Mouse (Mus musculus): ENCODE measurements around the gene Tmem121. TPM values are rescaled to one million over a fixed set of nuclear protein-coding genes. Genes with fewer than 3 reads are reported as not detected.
A peak's percentile ranks its signal among the peaks of the same experiment; 100 is the strongest.

The Tmem121 gene
- polyA plus RNA-seq, 1 experiment from 2014 or later, result 21.2 TPM

DNA sequence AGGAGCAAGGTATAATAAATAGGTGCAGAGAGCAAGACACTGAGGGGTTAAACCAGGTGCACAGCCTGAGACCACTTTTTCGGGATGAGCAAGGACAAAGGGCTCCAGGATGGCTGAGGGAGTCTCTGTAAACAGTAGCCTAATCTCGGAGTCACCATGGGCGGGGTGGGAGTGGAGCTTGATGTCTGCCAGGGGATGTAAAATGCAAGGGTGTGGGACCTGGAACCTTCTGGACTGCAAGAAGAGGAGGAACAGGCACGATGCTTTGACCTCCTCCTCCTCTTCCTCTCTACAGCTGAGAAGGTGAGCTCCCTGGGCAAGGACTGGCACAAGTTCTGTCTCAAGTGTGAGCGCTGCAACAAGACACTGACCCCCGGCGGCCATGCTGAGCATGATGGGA, 42.6 kb upstream of the Tmem121 start:
- H3K9me3 ChIP-seq, result no peaks in the 10 kb centered on the region
- no peak overlapping the region for H3K27ac ChIP-seq
- ATAC-seq (ENCODE audit: low FRiP score, low read depth), result no peak
- H3K36me3 ChIP-seq, result peaks cover 7% of the 10 kb centered on the region
- peak overlapping the region; percentile 84 for H3K4me2 ChIP-seq (replicated peaks)
- H3K27me3 ChIP-seq, result peaks cover 79% of the 10 kb centered on the region
- WGBS, result 56% methylated on average over 7 of the region's 7 CpGs
- H3K4me3 ChIP-seq, result peak overlapping the region; percentile 54
- no peak overlapping the region for H3K9ac ChIP-seq
- H3K4me1 ChIP-seq, result peaks cover 41% of the 10 kb centered on the region

DNA sequence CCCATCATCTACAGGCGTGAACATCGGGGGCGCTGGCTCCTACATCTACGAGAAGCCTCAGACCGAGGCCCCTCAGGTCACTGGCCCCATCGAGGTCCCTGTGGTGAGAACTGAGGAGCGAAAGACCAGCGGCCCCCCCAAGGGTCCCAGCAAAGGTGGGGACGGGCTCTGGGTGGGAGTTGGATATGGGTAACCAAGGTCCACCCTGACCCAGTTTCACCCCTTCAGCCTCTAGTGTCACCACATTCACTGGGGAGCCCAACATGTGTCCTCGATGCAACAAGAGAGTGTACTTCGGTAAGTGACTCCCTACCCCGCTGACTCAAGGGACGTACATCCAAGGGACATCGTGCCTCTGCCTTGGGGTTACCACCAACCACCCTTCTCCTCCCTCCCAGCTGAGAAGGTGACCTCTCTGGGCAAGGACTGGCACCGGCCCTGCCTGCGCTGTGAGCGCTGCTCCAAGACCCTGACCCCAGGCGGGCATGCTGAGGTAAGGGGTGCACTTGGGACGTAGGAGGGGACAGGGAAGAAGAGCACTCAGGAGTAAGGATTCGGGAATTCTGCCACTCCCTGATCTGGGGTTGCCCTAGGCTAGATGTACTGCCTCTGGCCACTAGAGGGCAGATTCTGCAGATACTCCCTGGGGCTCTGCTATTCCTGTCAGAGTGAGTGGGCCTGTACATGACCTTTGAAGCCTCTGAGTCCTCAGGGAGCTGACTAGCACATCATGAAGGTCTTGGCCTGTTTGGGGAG, 41.6 kb upstream of the Tmem121 start:
- WGBS, result 80% methylated on average over 20 of the region's 20 CpGs
- no peak overlapping the region for H3K27ac ChIP-seq
- no peaks in the 10 kb centered on the region for H3K9me3 ChIP-seq
- no peak overlapping the region for H3K9ac ChIP-seq
- H3K4me1 ChIP-seq, result peaks cover 33% of the 10 kb centered on the region
- no peak overlapping the region for H3K4me2 ChIP-seq (replicated peaks)
- H3K27me3 ChIP-seq, result peaks cover 89% of the 10 kb centered on the region
- no peak for ATAC-seq (ENCODE audit: low FRiP score, low read depth)
- no peaks in the 10 kb centered on the region for H3K36me3 ChIP-seq
- no peak overlapping the region for H3K4me3 ChIP-seq

DNA sequence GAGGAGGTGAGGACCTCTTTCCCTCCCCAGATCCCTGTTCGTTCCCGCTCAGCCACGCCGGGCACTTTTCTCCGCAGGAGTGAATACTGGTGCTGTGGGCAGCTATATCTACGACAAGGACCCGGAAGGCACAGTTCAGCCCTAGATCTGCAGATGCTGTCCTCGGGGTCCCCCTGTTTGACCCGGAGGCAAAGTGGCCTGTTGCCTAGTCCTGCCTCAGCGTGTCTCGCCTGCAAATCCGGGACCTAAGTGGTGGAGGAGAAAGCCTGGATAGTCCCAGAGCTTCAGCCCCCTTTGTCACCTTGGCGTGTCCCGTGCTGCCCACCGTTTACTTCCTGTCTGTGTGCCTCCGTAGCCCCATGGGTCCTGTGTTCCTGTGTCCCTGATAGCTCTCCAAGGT, 40.8 kb upstream of the Tmem121 start:
- Histone ChIP-seq H3K4me1 (peaks cover 26% of the 10 kb centered on the region), H3K4me2 (replicated peaks) (no peak overlapping the region), H3K27ac (no peak overlapping the region), H3K4me3 (no peak overlapping the region), H3K9me3 (no peaks in the 10 kb centered on the region), H3K27me3 (peaks cover 96% of the 10 kb centered on the region), H3K36me3 (no peaks in the 10 kb centered on the region), H3K9ac (no peak overlapping the region)
- WGBS, result 91% methylated on average over 16 of the region's 16 CpGs
- no peak for ATAC-seq (ENCODE audit: low FRiP score, low read depth)

DNA sequence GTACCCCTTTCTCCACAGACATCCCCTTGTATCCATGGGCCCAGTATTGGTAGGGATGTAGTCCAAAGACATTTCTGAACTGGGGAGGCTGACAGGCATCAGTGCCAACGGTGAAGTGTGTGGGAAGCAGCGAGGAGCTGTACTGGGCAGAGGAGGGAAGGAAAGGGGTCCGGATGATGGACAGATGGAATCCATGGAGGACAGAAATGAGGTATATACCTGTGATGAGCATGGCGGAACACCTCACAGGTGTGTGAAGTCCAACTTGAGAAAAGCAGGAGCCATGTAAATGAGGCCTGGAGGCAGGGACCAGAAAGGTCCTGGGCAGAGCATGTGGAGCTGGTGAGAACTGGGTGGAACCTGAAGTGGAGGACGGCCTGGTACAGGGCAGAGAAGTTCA, 40.1 kb upstream of the Tmem121 start:
- H3K9ac ChIP-seq, result no peak overlapping the region
- peaks cover 24% of the 10 kb centered on the region for H3K4me1 ChIP-seq
- WGBS, result 87% methylated on average over 5 of the region's 5 CpGs
- peaks cover 96% of the 10 kb centered on the region for H3K27me3 ChIP-seq
- no peak overlapping the region for H3K4me3 ChIP-seq
- no peaks in the 10 kb centered on the region for H3K9me3 ChIP-seq
- no peak for ATAC-seq (ENCODE audit: low FRiP score, low read depth)
- H3K4me2 ChIP-seq (replicated peaks), result no peak overlapping the region
- H3K27ac ChIP-seq, result no peak overlapping the region
- H3K36me3 ChIP-seq, result no peaks in the 10 kb centered on the region

DNA sequence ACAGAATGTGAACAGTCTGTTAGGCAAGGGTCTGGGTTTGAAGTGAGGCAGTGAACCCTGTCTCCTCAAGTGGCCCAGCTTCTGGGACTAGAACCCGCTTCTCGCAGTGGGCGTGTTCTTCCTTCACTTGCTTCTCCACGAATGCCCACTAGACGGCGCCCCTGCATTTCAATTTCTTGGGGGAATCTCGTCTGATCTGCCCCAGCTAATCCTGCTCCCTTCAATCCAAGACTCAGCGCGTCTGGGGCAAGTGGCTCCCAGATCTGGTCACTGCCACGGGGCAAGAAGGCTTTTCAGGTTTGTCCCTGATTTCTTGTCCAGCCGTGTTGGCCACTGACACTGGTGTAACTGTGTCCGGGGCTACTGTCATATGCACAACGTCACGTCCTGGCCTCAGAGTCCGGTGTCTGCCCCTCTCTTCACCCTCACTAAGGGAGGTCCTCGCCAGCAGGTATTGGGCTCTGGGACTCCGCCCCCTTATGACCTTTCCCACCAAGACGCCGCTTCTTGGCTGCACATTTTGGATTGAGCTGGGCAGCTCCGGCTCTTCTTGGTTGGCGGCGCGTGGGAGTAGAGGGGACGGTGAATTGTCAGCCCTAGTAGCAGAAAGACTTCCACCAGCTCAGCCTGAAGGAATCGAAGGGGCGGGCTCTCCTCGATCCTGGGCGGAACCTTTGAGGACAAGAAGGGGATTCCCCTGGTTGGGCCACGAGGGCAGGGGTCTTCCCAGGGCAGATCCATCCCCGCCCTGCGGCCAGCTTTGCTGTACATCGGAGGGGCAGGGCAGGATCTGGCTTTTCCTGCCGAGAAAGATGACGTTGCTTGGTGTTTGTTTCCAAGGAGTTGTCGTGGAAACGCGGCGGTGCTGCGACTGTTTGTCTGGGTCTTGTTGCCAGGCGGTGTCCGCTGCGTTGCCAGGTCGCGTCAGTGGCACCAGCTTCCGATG, 39.3 kb upstream of the Tmem121 start, which contains the start of gene Crip1:
Gene Crip1 (plus strand): TSS at position 205 of the 946 bp plus-strand sequence.
- Histone ChIP-seq H3K27me3 (peaks cover 96% of the 10 kb centered on the region), H3K9ac (no peak within 1 kb of the TSS)

DNA sequence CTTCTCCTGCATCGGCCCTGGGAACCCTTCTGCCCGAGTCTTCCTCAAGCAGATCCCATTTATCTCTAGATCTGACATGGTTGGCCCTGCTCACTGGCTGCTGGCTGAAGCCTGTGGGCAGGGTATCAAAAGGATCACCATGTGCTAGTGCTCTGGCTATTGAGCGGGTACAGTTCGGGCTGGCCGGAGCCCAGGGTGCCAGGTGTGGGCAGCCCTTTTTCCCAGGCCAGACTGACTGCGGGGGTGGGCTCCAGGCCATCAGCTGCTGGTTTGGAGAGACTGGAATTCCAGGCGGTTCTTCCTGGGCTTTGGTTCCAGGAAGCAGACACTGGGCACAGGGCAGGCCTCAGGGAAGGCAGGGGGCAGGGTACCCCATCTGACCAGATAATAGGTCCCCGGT, 38.2 kb upstream of the Tmem121 start:
- Histone ChIP-seq H3K27ac (no peak overlapping the region), H3K27me3 (peaks cover 95% of the 10 kb centered on the region), H3K9me3 (no peaks in the 10 kb centered on the region), H3K36me3 (no peaks in the 10 kb centered on the region), H3K4me1 (peaks cover 26% of the 10 kb centered on the region), H3K9ac (no peak overlapping the region), H3K4me2 (replicated peaks) (no peak overlapping the region), H3K4me3 (no peak overlapping the region)
- WGBS, result 82% methylated on average over 8 of the region's 8 CpGs
- no peak for ATAC-seq (ENCODE audit: low FRiP score, low read depth)

More for the DNA sequence above, 39.3 kb upstream of the Tmem121 start, which contains the start of gene Crip1:
- H3K4me3 ChIP-seq, result peak within 1 kb of the TSS; percentile 21; the same call in 1 of the 2 replicates
- no peak within 1 kb of the TSS for H3K27ac ChIP-seq
- H3K9me3 ChIP-seq, result no peaks in the 10 kb centered on the region
- H3K36me3 ChIP-seq, result no peaks in the 10 kb centered on the region
- peak; percentile 13; the same call in 1 of the 2 replicates for ATAC-seq (ENCODE audit: low FRiP score, low read depth)
- H3K4me1 ChIP-seq, result peaks cover 21% of the 10 kb centered on the region
- 10% methylated on average over 45 of the region's 45 CpGs for WGBS
- H3K4me2 ChIP-seq (replicated peaks), result peak within 1 kb of the TSS; percentile 50

DNA sequence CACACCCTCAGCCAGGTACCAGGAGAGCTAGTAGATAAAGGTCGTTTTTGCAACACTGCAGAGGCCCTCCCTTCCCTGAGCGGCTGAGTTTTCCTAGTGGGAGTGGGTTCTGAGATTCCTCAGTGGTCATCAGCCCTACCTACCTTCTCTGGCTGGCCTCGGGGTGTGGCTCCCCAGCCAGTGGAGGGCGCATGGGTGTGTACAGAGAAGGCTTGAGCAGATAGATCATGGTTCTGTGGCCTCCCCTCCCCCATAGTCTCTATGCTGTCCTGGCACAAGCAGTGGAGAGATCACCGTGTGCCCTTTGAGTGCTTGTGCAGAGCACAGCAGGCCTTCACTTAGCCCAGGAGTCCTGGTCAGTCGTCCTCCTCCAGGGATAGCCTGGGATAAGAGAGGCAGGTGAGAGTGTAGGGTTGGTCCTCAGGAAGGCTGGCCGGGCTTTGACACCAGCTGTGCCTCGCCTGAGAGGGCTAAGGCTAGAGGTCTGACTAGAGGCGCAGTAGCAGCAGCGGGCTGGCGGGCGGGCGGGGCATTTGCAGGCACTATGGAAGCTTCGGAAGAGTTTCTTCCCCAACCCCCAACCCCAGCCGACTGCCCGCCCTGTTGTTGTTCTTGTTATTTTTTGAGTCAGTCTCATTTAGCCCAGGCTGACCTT, 37.2 kb upstream of the Tmem121 start:
- no peak overlapping the region for H3K4me2 ChIP-seq (replicated peaks)
- no peak overlapping the region for H3K9ac ChIP-seq
- no peaks in the 10 kb centered on the region for H3K9me3 ChIP-seq
- no peak overlapping the region for H3K27ac ChIP-seq
- ATAC-seq (ENCODE audit: low FRiP score, low read depth), result no peak
- 26% methylated on average over 16 of the region's 16 CpGs for WGBS
- peaks cover 92% of the 10 kb centered on the region for H3K27me3 ChIP-seq
- H3K4me1 ChIP-seq, result peaks cover 20% of the 10 kb centered on the region
- no peak overlapping the region for H3K4me3 ChIP-seq
- no peaks in the 10 kb centered on the region for H3K36me3 ChIP-seq

DNA sequence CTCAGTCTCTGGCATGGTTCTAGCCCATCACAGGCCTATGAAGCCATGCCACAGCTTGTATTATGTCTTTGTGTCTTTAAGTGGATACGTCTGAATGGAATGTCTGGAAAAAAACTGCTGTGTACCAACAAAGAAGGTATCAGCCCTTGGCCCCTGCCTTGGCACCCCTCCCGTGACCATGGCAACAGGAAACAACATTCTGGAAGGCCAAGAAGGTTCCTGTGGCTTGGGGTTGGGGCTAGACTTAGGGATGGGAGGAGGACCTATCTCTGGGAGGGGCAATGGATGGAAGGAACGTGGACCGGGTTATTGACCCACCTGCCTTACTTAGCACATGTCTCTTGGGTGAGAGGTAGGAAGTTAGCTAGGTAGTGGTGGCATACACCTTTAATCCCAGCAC, 36.4 kb upstream of the Tmem121 start:
- H3K4me3 ChIP-seq, result no peak overlapping the region
- ATAC-seq (ENCODE audit: low FRiP score, low read depth), result no peak
- WGBS, result 74% methylated on average over 4 of the region's 4 CpGs
- peaks cover 20% of the 10 kb centered on the region for H3K4me1 ChIP-seq
- no peaks in the 10 kb centered on the region for H3K36me3 ChIP-seq
- no peak overlapping the region for H3K4me2 ChIP-seq (replicated peaks)
- H3K27me3 ChIP-seq, result peaks cover 90% of the 10 kb centered on the region
- no peak overlapping the region for H3K9ac ChIP-seq
- H3K9me3 ChIP-seq, result no peaks in the 10 kb centered on the region
- no peak overlapping the region for H3K27ac ChIP-seq

DNA sequence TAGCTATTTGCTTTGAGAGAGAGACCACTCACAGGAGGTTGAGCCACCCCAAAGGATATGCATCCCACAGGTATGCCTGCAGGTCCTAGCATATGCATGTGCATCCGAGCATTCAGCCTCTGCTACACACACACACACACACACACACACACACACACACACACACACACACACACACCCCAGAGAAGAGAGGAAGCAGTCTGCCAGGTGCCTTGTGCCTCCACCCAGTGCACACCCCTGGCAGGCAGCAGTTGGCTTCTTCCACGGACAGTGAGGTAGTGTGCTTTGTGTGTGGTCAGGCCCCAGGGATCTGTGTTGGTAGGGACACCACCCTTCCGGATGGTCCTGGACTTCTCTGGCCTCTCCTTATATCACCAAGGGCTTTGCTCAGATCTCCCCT, 35.8 kb upstream of the Tmem121 start:
- H3K4me3 ChIP-seq, result no peak overlapping the region
- H3K4me2 ChIP-seq (replicated peaks), result no peak overlapping the region
- 70% methylated on average over 3 of the region's 3 CpGs for WGBS
- no peaks in the 10 kb centered on the region for H3K9me3 ChIP-seq
- no peak overlapping the region for H3K9ac ChIP-seq
- H3K27me3 ChIP-seq, result peaks cover 87% of the 10 kb centered on the region
- peaks cover 25% of the 10 kb centered on the region for H3K4me1 ChIP-seq
- H3K27ac ChIP-seq, result no peak overlapping the region
- no peaks in the 10 kb centered on the region for H3K36me3 ChIP-seq
- no peak for ATAC-seq (ENCODE audit: low FRiP score, low read depth)

DNA sequence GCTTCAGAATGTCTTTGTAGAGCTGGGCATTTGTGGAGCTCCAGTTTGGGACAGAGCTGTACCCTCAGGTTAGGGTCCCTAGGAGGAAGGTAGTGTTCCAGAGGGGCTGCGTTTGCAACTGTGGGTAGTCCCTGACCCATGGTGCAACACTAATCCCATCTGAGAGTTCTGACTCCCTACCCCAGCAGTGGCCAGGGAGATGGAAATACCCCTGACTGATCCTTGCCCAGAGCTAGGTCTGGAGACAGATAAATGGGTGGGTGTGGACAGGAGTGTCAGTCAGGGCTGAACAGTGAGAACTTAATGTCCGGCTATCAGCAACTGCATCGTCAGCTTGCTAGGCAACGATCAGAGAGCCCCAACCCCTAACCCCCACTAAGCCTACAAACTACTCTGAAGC, 35.1 kb upstream of the Tmem121 start:
- peaks cover 32% of the 10 kb centered on the region for H3K4me1 ChIP-seq
- ATAC-seq (ENCODE audit: low FRiP score, low read depth), result no peak
- no peak overlapping the region for H3K4me3 ChIP-seq
- 58% methylated on average over 4 of the region's 4 CpGs for whole genome bisulfite sequencing
- no peaks in the 10 kb centered on the region for H3K9me3 ChIP-seq
- H3K36me3 ChIP-seq, result no peaks in the 10 kb centered on the region
- no peak overlapping the region for H3K9ac ChIP-seq
- H3K27ac ChIP-seq, result no peak overlapping the region
- peaks cover 83% of the 10 kb centered on the region for H3K27me3 ChIP-seq
- no peak overlapping the region for H3K4me2 ChIP-seq (replicated peaks)

DNA sequence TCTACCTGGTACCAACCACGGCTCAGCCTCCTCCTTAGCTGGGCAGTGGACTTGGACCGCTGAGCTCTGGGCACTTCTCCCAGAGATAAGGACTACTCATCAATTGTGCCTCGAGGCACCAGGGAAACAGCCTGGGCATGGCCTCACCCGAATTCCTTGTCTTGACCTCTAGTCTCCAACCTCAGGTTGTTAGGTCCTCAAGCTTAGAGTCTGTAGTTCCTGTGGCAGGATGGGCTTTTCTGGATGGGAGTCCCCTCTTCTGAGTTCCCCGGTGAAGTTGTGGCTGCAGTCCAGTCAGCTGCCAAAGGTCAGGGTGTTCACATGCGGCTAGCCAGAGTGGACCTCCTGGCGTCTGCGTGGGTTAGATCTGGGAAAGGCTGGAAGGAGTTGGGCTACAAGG, 34.7 kb upstream of the Tmem121 start:
- H3K4me2 ChIP-seq (replicated peaks), result peak overlapping the region; percentile 85
- no peak for ATAC-seq (ENCODE audit: low FRiP score, low read depth)

More for the DNA sequence above, 34.7 kb upstream of the Tmem121 start:
- H3K36me3 ChIP-seq, result no peaks in the 10 kb centered on the region
- peaks cover 32% of the 10 kb centered on the region for H3K4me1 ChIP-seq
- no peak overlapping the region for H3K9ac ChIP-seq
- peak overlapping the region; percentile 55 for H3K4me3 ChIP-seq
- H3K27ac ChIP-seq, result no peak overlapping the region
- no peaks in the 10 kb centered on the region for H3K9me3 ChIP-seq
- H3K27me3 ChIP-seq, result peaks cover 79% of the 10 kb centered on the region
- 74% methylated on average over 8 of the region's 8 CpGs for WGBS

Data from limb, embryonic 13.5 days (tissue).